Mouse (Mus musculus): Measurements from ENCODE around the gene Pnpla1. TPM values are rescaled to one million over a fixed set of nuclear protein-coding genes. Genes with fewer than 3 reads are reported as not detected.

The Pnpla1 gene
- total and polyA plus RNA-seq, 3 experiments, result not detected

- Histone ChIP-seq H3K4me3 (replicated peaks in 1 of 3; ENCODE audit: low read depth in 2 of 3, low read length in 2 of 3, poor library complexity in 1 of 3) (no peak overlapping the region), H3K79me2 (replicated peaks; ENCODE audit: control insufficient read depth, extremely low read depth, insufficient read depth, poor library complexity, severe bottlenecking) (no peaks in the 10 kb centered on the region), H3K9ac (ENCODE audit: insufficient read depth, low read depth) (no peak overlapping the region), H3K27ac (ENCODE audit: insufficient read depth, low read depth) (no peak overlapping the region), H3K4me1 (ENCODE audit: control insufficient read depth in 1 of 2, insufficient read depth in 2 of 2) (peaks cover 5 to 28% of the 10 kb centered on the region in 2 experiments), H3K27me3 (replicated peaks) (no peaks in the 10 kb centered on the region), H3K9me3 (replicated peaks; ENCODE audit: low read length) (no peaks in the 10 kb centered on the region), H3K36me3 (replicated peaks in 1 of 2; ENCODE audit: control insufficient read depth in 1 of 2, insufficient read depth in 1 of 2, low read length in 1 of 2) (peaks cover 34 to 86% of the 10 kb centered on the region in 2 experiments), H3K4me2 (ENCODE audit: insufficient read depth, low read depth, poor library complexity, severe bottlenecking) (no peak overlapping the region)
- TF ChIP-seq CHD2 (IDR thresholded peaks at IDR 0.05; ENCODE audit: low read length) (no peak), POLR2AphosphoS2 (IDR thresholded peaks at IDR 0.05; ENCODE audit: low read depth, low read length) (no peak), ZMIZ1 (IDR thresholded peaks at IDR 0.05; ENCODE audit: low read depth, low read length) (no peak), HCFC1 (IDR thresholded peaks at IDR 0.05; ENCODE audit: low read depth, low read length) (no peak), ZNF384 (IDR thresholded peaks at IDR 0.05; ENCODE audit: low read depth, low read length) (no peak), CTCF (conservative IDR thresholded peaks at IDR 0.05 in 1 of 2, IDR thresholded peaks at IDR 0.05 in 1 of 2; ENCODE audit: low read depth in 2 of 2, low read length in 2 of 2) (no peak), ZC3H11A (IDR thresholded peaks at IDR 0.05; ENCODE audit: low read depth, low read length) (no peak), ELF1 (IDR thresholded peaks at IDR 0.05; ENCODE audit: low read depth, low read length) (no peak), TCF12 (IDR thresholded peaks at IDR 0.05; ENCODE audit: low read depth, low read length) (no peak), MAZ (IDR thresholded peaks at IDR 0.05; ENCODE audit: low read depth, low read length) (no peak), E2F4 (IDR thresholded peaks at IDR 0.05; ENCODE audit: insufficient replicate concordance, low read depth, low read length) (no peak), TBP (conservative IDR thresholded peaks at IDR 0.05; ENCODE audit: low read depth, low read length) (no peak), NRF1 (IDR thresholded peaks at IDR 0.05; ENCODE audit: low read depth, low read length) (no peak), UBTF (IDR thresholded peaks at IDR 0.05; ENCODE audit: low read depth, low read length) (no peak), SIN3A (IDR thresholded peaks at IDR 0.05; ENCODE audit: low read length) (no peak), EP300 (IDR thresholded peaks at IDR 0.05; ENCODE audit: low read length) (no peak), ETS1 (conservative IDR thresholded peaks at IDR 0.05; ENCODE audit: low read depth, low read length) (no peak)
- no peak for DNase-seq (ENCODE audit: extremely low read depth)
- in situ Hi-C loops (cut with MboI; ENCODE audit: low pct_ligation_motif_present, low pct_unique_long_range_greater_than_20kb, low sequenced_read_pairs), result no loop called here
- dilution Hi-C loops (cut with MboI; ENCODE audit: extremely low pct_ligation_motif_present, extremely low pct_unique_long_range_greater_than_20kb, low sequenced_read_pairs), result no loop called here
Measured at GRCm38 (mm10) chr17:28827665-28828231, 30.5 kb upstream of the Pnpla1 start.

DNA sequence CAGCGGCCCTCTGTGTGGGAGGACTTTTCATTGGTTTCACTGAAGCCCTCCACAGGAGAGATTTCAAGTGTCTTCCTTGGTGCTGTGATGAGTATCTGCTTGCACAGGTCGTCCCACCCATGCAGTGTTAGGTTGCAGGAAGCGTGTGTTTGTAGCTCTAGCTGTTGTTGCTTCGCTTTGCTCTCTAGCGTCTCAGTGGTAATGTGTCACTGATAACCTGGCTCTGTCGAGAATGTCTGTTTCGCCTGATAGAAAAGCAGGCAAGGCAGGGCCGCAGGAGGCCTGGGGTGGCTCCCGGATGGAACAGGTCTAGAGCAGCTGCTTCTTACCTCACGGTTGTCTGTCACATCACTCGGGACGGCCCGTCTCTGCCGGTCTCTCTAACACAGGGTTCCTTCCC is 29.1 kb upstream of the Pnpla1 start:
- dilution Hi-C loops (cut with MboI; ENCODE audit: extremely low pct_ligation_motif_present, extremely low pct_unique_long_range_greater_than_20kb, low sequenced_read_pairs) (no loop called here), in situ Hi-C loops (cut with MboI; ENCODE audit: low pct_ligation_motif_present, low pct_unique_long_range_greater_than_20kb, low sequenced_read_pairs) (no loop called here)
- Histone ChIP-seq H3K4me3 (replicated peaks in 1 of 3; ENCODE audit: low read depth in 2 of 3, low read length in 2 of 3, poor library complexity in 1 of 3) (no peak overlapping the region), H3K36me3 (replicated peaks in 1 of 2; ENCODE audit: control insufficient read depth in 1 of 2, insufficient read depth in 1 of 2, low read length in 1 of 2) (peaks cover 26 to 80% of the 10 kb centered on the region in 2 experiments), H3K27me3 (replicated peaks) (no peaks in the 10 kb centered on the region), H3K9ac (ENCODE audit: insufficient read depth, low read depth) (no peak overlapping the region), H3K9me3 (replicated peaks; ENCODE audit: low read length) (no peaks in the 10 kb centered on the region), H3K4me2 (ENCODE audit: insufficient read depth, low read depth, poor library complexity, severe bottlenecking) (no peak overlapping the region), H3K27ac (ENCODE audit: insufficient read depth, low read depth) (no peak overlapping the region), H3K4me1 (ENCODE audit: control insufficient read depth in 1 of 2, insufficient read depth in 2 of 2) (peaks cover 5 to 28% of the 10 kb centered on the region in 2 experiments), H3K79me2 (replicated peaks; ENCODE audit: control insufficient read depth, extremely low read depth, insufficient read depth, poor library complexity, severe bottlenecking) (no peaks in the 10 kb centered on the region)
- DNase-seq (ENCODE audit: extremely low read depth), result no peak
- TF ChIP-seq GABPA (IDR thresholded peaks at IDR 0.05; ENCODE audit: insufficient replicate concordance, low read depth, low read length), result no peak
- TF ChIP-seq ZNF384 (IDR thresholded peaks at IDR 0.05; ENCODE audit: low read depth, low read length), result no peak
- no peak for TF ChIP-seq SMC3 (IDR thresholded peaks at IDR 0.05; ENCODE audit: low read depth, low read length)
- no peak for TF ChIP-seq POLR2AphosphoS2 (IDR thresholded peaks at IDR 0.05; ENCODE audit: low read depth, low read length)
- no peak for TF ChIP-seq TBP (conservative IDR thresholded peaks at IDR 0.05; ENCODE audit: low read depth, low read length)
- no peak for TF ChIP-seq CHD1 (IDR thresholded peaks at IDR 0.05; ENCODE audit: low read depth, low read length)
- TF ChIP-seq CHD2 (IDR thresholded peaks at IDR 0.05; ENCODE audit: low read length), result no peak
- no peak for TF ChIP-seq ZMIZ1 (IDR thresholded peaks at IDR 0.05; ENCODE audit: low read depth, low read length)
- TF ChIP-seq MYC (IDR thresholded peaks at IDR 0.05; ENCODE audit: low read depth, low read length), result no peak
- TF ChIP-seq KAT2A (IDR thresholded peaks at IDR 0.05; ENCODE audit: insufficient replicate concordance, low read length), result no peak
- TF ChIP-seq MAFK (IDR thresholded peaks at IDR 0.05; ENCODE audit: insufficient replicate concordance, low read length), result no peak
- TF ChIP-seq E2F4 (IDR thresholded peaks at IDR 0.05; ENCODE audit: insufficient replicate concordance, low read depth, low read length), result no peak
- no peak for TF ChIP-seq NELFE (IDR thresholded peaks at IDR 0.05; ENCODE audit: low read depth, low read length)
- TF ChIP-seq MEF2A (IDR thresholded peaks at IDR 0.05; ENCODE audit: borderline replicate concordance, low read depth, low read length), result no peak
- TF ChIP-seq RCOR1 (conservative IDR thresholded peaks at IDR 0.05; ENCODE audit: low read depth, low read length), result no peak
- TF ChIP-seq JUN (IDR thresholded peaks at IDR 0.05; ENCODE audit: insufficient read depth, low read depth, low read length), result no peak
- no peak for TF ChIP-seq TCF12 (IDR thresholded peaks at IDR 0.05; ENCODE audit: low read depth, low read length)
- TF ChIP-seq IRF4 (IDR thresholded peaks at IDR 0.05; ENCODE audit: low read depth, low read length), result no peak

Measured in CH12.LX (cell line).